Mouse (Mus musculus) hindbrain, embryonic 13.5 days (tissue): Measurements from ENCODE around the gene Cc2d2b. TPM values are rescaled to one million over a fixed set of nuclear protein-coding genes. Genes with fewer than 3 reads are reported as not detected.
A peak's percentile ranks its signal among the peaks of the same experiment; 100 is the strongest.

Experiments
- ATAC-seq: fragments of 200-750 bp; cut with Nextera tagmentation; 2 replicates; pipeline ENCODE4 v1.8.0; 2017; ENCODE audit warnings: moderate TSS enrichment; ENCODE audit not compliant: low FRiP score
- H3K27ac ChIP-seq: fragments of 300-500 bp; sonication (generic); 2 replicates; pipeline ENCODE4 v1.5.1; 2015; ENCODE audit warnings: inconsistent platforms, mild to moderate bottlenecking, moderate library complexity
- H3K27me3 ChIP-seq: fragments of 300-500 bp; sonication (generic); 2 replicates; pipeline ENCODE4 v1.6.1; 2015; ENCODE audit warnings: mild to moderate bottlenecking, inconsistent platforms
- H3K36me3 ChIP-seq: fragments of 300-500 bp; sonication (generic); 2 replicates; pipeline ENCODE4 v1.6.1; 2015; ENCODE audit warnings: mild to moderate bottlenecking, inconsistent platforms
- H3K4me1 ChIP-seq: fragments of 300-500 bp; sonication (generic); replicated peaks from 2 replicates; pipeline ENCODE4 v1.6.1; 2015; ENCODE audit warnings: inconsistent platforms
- H3K4me2 ChIP-seq: fragments of 300-500 bp; sonication (generic); 2 replicates; pipeline ENCODE4 v1.6.1; 2015; ENCODE audit warnings: inconsistent platforms, mild to moderate bottlenecking, moderate library complexity
- H3K4me3 ChIP-seq: fragments of 300-500 bp; sonication (generic); 2 replicates; pipeline ENCODE4 v1.5.1; 2015; ENCODE audit warnings: mild to moderate bottlenecking, inconsistent platforms
- H3K9ac ChIP-seq: fragments of 300-500 bp; sonication (generic); 2 replicates; pipeline ENCODE4 v1.6.1; 2015; ENCODE audit warnings: mild to moderate bottlenecking, inconsistent platforms
- H3K9me3 ChIP-seq: fragments of 300-500 bp; sonication (generic); 2 replicates; pipeline ENCODE4 v1.6.1; 2016; ENCODE audit warnings: inconsistent platforms
- WGBS: fragments of 180-500 bp; shearing (Covaris S2); methylation state at CpG from one replicate; pipeline ENCODE4 v1.1.7; 2015; 5-methylcytosine and 5-hydroxymethylcytosine counted together
- polyA plus RNA-seq: library from polyadenylated mRNA; unstranded; fragments of >200 nt; fragmentation: Nextera tagmentation; extraction: Ambion mirVana; gene quantifications from 2 replicates; pipeline ENCODE4 v1.2.1, GENCODE M21; 2015

Cc2d2b gene
- 0.16 and 0.19 TPM in 2 replicates for polyA plus RNA-seq

DNA sequence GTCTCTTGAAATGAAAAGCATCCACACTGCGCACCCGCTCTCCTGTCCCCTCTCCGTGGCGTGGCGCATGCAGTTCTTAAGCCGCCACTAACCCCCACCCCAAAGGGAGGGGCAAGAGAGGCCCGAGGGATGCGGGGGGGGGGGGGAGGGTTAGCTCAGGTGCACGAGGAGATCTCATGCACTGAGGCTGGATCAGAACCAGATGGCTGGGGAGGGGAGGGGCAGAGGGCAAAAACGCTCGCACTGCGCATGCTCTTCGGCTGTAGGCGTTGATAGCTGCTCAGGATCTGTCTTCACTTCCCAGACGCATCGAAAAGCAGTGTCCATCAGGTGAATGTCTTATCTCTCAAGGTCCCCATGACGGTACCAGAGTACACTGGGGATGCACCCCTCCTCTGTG lies at the start of gene Cc2d2b:
TSS of gene Cc2d2b (plus strand) at position 195 of the 400 bp plus-strand sequence.
- Histone ChIP-seq H3K4me3 (no peak within 1 kb of the TSS), H3K9me3 (no peaks in the 10 kb centered on the region), H3K4me1 (no peaks in the 10 kb centered on the region), H3K4me2 (no peak within 1 kb of the TSS), H3K9ac (no peak within 1 kb of the TSS), H3K36me3 (no peaks in the 10 kb centered on the region), H3K27ac (no peak within 1 kb of the TSS), H3K27me3 (no peaks in the 10 kb centered on the region)
- no peak for ATAC-seq
- 69% methylated on average over 17 of the region's 17 CpGs for WGBS

DNA sequence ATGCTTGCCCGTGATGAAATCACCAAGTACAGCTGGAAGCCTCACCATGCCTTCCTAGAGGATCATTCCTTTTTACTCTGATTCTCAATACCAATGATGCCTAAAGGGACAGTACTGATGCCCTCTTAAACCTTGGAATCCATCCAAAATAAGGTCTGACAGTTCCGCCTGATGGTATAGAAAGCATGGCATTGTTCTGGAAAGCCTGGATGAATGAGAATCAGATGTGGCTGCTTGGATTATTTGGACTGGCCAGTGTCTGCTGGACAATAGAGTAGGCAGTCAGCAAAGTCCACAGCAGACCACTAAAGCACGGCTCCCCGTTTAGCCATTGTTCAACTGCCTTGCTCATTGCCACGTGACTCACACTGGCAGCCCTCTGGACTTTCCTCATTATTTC lies 48.7 kb upstream of the Cc2d2b start:
- peaks cover 8% of the 10 kb centered on the region; the same call in 1 of the 2 replicates for H3K4me1 ChIP-seq
- no peak for ATAC-seq
- WGBS: 36% methylated on average over 5 of the region's 5 CpGs

DNA sequence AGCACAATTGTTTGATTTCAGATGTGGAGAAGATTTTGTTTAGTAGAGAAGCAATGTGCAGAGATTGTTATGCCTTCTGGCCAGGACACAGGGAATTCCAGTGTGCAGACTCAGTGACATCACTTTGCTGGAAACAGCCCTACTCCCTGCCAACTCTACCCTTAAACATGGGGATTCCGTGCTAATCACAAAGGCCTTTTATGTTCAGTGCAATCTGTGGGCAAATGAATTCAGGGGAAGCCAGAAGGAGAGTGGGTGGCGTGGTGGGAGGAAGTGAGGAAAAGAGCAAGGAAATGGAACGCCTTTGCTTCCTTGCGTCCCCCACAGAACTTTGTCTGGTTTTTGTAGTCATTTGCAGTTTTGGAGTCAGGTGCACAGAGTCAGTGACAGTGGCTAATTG lies 46.1 kb upstream of the Cc2d2b start:
- Histone ChIP-seq H3K9ac (no peak overlapping the region), H3K27me3 (no peaks in the 10 kb centered on the region), H3K4me3 (no peak overlapping the region), H3K4me1 (peaks cover 8% of the 10 kb centered on the region; the same call in 1 of the 2 replicates), H3K9me3 (no peaks in the 10 kb centered on the region), H3K27ac (no peak overlapping the region), H3K36me3 (no peaks in the 10 kb centered on the region), H3K4me2 (no peak overlapping the region)
- no peak for ATAC-seq
- 56% methylated on average over 4 of the region's 4 CpGs for WGBS

More for the DNA sequence above, 48.7 kb upstream of the Cc2d2b start:
- H3K9ac ChIP-seq: no peak overlapping the region
- H3K4me3 ChIP-seq: no peak overlapping the region
- H3K4me2 ChIP-seq: no peak overlapping the region
- no peaks in the 10 kb centered on the region for H3K36me3 ChIP-seq
- no peak overlapping the region for H3K27ac ChIP-seq
- H3K9me3 ChIP-seq: no peaks in the 10 kb centered on the region
- no peaks in the 10 kb centered on the region for H3K27me3 ChIP-seq

DNA sequence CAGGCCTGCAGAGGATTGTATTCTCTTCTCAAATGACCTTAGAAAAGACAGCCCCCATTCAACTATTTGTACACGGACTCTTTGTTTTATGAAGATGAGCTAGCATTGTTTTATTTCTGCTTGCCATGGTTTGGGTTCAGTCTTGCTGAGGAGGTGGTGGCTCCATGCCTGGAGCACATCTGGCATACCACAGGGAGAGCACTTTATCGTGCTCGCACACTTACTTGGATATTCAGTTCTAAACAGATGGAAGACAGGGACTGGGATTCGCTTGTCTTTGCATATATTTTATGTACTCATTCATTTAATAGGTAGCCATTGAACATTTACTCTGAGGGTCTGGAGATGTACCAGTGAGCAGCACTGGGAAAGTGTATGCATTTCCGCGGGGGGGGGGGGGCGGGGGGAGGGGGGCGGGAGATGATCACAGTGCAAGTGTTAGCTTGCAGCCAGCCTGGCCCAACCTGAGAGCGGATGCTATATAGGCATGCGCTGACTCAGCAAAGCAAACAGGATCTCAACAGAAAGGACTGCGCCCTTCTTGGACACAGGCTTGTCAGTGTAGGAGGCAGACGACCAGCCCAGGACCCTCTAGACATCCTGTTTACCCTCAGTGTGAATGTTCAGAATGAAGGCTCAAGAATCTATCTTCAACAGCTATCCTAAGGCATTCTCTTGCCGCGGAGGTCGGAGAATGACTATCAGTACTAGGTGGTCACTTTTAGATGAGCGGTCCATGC lies 35.5 kb upstream of the Cc2d2b start:
- WGBS: 85% methylated on average over 13 of the region's 16 CpGs
- no peaks in the 10 kb centered on the region for H3K9me3 ChIP-seq
- no peak overlapping the region for H3K9ac ChIP-seq
- no peaks in the 10 kb centered on the region for H3K27me3 ChIP-seq
- ATAC-seq: no peak
- H3K4me1 ChIP-seq: no peaks in the 10 kb centered on the region
- H3K4me2 ChIP-seq: no peak overlapping the region
- no peaks in the 10 kb centered on the region; the same call in 1 of the 2 replicates for H3K36me3 ChIP-seq
- H3K4me3 ChIP-seq: no peak overlapping the region
- no peak overlapping the region for H3K27ac ChIP-seq

DNA sequence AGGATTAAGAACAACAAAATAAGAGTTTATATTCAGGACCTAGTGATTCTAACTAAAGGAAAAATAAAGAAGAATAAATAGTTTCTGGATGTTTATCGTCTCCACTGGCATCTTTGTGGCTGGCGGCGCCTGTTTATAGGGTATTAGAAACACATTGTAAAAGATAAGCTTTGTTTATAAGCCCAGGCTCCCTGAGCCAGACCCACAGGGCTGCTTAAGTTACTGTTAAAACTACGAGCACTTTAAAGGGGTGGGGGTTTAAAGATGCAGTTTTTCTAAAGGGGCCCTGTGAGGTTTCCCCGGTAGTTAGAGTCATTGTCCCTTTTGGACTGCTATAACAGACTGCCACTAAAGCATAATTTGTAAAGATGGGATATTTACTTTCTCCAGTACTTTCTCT lies 33.9 kb upstream of the Cc2d2b start:
- Histone ChIP-seq H3K9me3 (no peaks in the 10 kb centered on the region), H3K4me3 (no peak overlapping the region), H3K4me2 (no peak overlapping the region), H3K36me3 (no peaks in the 10 kb centered on the region; the same call in 1 of the 2 replicates), H3K27ac (no peak overlapping the region), H3K9ac (no peak overlapping the region), H3K4me1 (no peaks in the 10 kb centered on the region), H3K27me3 (no peaks in the 10 kb centered on the region)
- 86% methylated on average over 5 of the region's 5 CpGs for WGBS
- ATAC-seq: no peak

DNA sequence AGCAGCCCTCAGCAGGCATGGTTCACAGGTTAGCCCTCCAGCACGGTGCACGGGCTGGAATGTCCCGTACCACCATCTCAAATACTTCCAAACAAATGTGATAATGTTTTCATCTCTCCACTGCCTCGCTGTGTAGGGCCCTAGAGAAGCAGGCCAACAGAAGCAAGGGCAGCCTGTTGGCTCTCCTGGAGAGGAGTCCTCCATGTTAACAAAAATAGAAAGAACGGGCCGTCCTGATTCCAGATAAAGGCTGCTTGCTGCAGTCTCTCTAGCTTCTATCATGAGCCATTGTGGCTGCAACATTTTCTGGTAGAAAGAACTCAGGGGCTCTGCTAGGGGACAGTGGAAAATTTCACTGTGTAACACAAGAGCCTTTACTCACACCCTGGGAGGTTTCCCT lies 31.6 kb upstream of the Cc2d2b start:
- H3K9me3 ChIP-seq: no peaks in the 10 kb centered on the region
- ATAC-seq: no peak
- H3K9ac ChIP-seq: no peak overlapping the region
- H3K4me3 ChIP-seq: no peak overlapping the region
- H3K4me1 ChIP-seq: peaks cover 5% of the 10 kb centered on the region; the same call in 1 of the 2 replicates
- H3K4me2 ChIP-seq: no peak overlapping the region
- no peak overlapping the region for H3K27ac ChIP-seq
- no peaks in the 10 kb centered on the region for H3K27me3 ChIP-seq
- no peaks in the 10 kb centered on the region; the same call in 1 of the 2 replicates for H3K36me3 ChIP-seq
- 86% methylated on average over 6 of the region's 6 CpGs for WGBS

DNA sequence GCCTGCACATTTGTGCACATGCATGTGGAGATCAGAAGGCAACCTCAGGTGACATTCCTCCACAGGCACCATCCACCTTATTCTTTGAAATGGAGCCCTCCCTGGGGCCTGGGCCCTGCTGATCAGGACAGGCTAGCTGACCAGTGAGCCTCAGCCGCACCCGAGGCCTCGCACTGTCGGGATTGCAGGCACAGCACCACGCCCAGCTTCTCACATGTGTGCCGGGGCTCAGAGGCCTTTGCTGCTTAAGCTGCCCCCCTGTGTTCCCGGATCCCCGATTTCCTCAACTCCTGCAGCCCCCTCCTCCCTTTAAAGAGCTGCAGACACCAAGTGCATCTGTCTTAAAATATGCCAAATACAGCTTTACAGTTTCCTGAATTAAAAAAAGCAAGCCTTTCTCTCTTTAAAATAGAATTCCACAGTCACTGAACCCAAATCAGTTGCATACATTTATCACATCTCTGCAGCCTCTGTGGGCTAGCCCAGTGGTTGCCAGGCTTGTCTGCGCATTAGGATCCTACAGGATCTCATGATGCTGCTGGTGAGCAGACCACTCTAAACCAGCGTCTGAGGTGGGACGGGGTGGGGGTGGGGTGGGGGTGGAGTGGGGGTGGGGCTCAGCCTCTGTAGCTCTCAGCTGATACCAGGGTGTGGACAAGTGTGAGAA lies 29.0 kb upstream of the Cc2d2b start:
- H3K4me2 ChIP-seq: no peak overlapping the region
- no peaks in the 10 kb centered on the region for H3K36me3 ChIP-seq
- no peak overlapping the region for H3K4me3 ChIP-seq
- H3K27ac ChIP-seq: no peak overlapping the region
- 66% methylated on average over 11 of the region's 11 CpGs for WGBS
- peaks cover 7% of the 10 kb centered on the region; the same call in 1 of the 2 replicates for H3K4me1 ChIP-seq
- no peak overlapping the region for H3K9ac ChIP-seq
- H3K9me3 ChIP-seq: no peaks in the 10 kb centered on the region
- ATAC-seq: no peak
- H3K27me3 ChIP-seq: no peaks in the 10 kb centered on the region

DNA sequence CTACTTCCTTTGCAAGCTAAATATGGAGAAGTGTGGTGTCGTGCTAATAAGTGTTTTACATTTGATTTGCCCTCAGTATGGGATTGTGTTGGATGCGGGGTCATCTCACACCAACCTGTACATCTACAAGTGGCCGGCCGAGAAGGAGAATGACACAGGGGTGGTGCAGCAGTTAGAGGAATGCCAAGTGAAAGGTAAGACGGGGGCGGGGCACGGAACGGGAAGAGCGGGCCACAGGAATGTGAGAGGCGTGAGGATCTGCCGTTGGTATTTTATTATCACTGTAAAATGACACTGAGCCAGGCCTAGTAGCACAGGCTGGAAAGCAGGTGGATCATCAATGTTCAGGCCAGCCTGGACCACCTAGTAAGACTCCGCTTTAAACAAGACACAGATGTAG lies 28.2 kb upstream of the Cc2d2b start:
- Histone ChIP-seq H3K27ac (no peak overlapping the region), H3K4me2 (no peak overlapping the region), H3K9ac (no peak overlapping the region), H3K4me1 (peaks cover 7% of the 10 kb centered on the region; the same call in 1 of the 2 replicates), H3K9me3 (no peaks in the 10 kb centered on the region), H3K27me3 (no peaks in the 10 kb centered on the region), H3K4me3 (no peak overlapping the region), H3K36me3 (no peaks in the 10 kb centered on the region)
- ATAC-seq: peak; percentile 19; the same call in 1 of the 2 replicates
- WGBS: 87% methylated on average over 12 of the region's 12 CpGs

DNA sequence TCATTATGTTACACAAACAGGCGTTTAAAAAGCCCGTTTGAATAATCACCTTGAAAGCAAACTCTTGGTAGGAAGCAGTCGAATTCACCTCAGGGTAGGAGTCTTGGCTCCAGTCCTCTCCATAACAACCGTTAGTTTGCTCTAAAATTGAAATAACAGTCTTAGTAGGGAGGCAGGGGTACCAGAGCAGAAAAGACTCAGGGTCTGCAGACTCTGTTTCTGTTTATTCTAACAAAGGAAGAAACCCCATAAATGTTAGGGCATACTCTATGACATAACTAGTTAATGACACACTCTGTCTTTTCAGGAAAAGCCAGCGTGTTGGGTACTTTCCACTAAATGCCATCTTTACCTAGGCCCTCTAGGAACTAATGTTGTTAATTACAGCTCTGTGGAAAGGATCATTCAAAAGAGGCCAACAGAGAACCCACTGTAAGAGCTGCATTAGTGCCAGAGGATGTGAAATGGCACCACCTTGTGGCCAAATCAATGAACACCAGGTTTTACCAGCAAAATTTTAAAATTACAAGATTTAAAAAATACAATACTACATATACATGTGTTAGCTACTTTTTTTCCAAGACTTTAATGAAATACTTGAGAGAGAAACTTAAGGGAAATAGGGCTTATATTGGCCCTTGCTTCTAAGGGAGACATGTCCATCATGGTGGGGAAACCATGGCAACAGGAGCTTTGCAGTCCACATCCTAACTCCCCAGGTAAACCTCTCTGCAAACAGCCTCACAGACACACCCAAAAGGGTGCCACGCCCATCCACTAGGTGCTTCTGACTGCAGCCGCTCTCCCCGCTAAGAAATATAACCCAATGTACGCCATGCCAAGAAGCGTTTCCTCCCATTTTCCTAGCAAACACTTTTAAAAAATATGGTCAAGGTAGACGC lies 26.2 kb upstream of the Cc2d2b start:
- Histone ChIP-seq H3K9me3 (no peaks in the 10 kb centered on the region), H3K4me3 (no peak overlapping the region), H3K36me3 (no peaks in the 10 kb centered on the region), H3K27ac (no peak overlapping the region; the same call in 1 of the 2 replicates), H3K9ac (peak overlapping the region; percentile 13; the same call in 1 of the 2 replicates), H3K27me3 (no peaks in the 10 kb centered on the region), H3K4me1 (peaks cover 7% of the 10 kb centered on the region; the same call in 1 of the 2 replicates), H3K4me2 (no peak overlapping the region)
- WGBS: 58% methylated on average over 11 of the region's 11 CpGs
- ATAC-seq: peak; percentile 83

DNA sequence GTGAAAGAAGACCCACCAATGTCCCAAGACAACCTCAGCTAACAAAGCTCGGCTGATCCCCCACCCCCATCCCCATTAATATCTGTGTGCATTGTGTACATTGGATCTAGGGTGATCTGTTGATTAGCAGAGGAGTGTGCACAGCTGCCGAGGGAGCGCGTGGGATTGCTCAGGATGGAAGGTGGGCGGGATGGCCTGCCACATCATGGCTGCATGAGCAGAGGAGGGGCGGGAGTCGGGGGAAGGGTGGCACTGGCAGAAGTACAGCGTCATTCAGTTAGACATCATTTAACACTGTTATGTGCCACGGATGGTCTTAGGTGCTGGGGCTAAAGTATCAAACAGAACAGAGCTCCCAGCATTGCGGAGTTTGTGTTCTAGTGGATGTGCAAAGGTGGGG lies 25.0 kb upstream of the Cc2d2b start:
- H3K27ac ChIP-seq: no peak overlapping the region
- ATAC-seq: no peak

DNA sequence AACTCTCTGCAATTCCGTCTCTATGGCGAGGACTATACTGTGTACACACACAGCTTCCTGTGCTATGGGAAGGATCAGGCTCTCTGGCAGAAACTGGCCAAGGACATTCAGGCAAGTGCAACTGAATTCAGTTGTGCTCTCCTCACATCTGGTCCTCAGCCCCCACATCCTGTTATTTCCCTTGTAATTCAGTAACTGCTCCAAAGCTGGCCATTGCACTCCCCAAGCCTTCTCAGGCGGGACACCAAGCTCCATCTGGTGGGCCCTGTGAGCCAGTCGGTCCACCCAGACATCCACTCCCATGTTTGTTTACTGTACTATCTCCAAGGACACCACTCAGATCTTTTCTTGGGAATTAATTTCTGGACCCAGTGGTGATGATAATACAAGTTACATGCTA lies 22.4 kb upstream of the Cc2d2b start:
- no peak overlapping the region for H3K4me2 ChIP-seq
- ATAC-seq: no peak
- no peak overlapping the region for H3K4me3 ChIP-seq
- H3K9me3 ChIP-seq: no peaks in the 10 kb centered on the region
- H3K36me3 ChIP-seq: no peaks in the 10 kb centered on the region
- H3K27me3 ChIP-seq: no peaks in the 10 kb centered on the region
- H3K4me1 ChIP-seq: peaks cover 7% of the 10 kb centered on the region; the same call in 1 of the 2 replicates
- H3K9ac ChIP-seq: no peak overlapping the region
- 78% methylated on average over 4 of the region's 4 CpGs for WGBS
- H3K27ac ChIP-seq: no peak overlapping the region

More for the DNA sequence above, 25.0 kb upstream of the Cc2d2b start:
- no peak overlapping the region for H3K4me2 ChIP-seq
- H3K4me1 ChIP-seq: peaks cover 7% of the 10 kb centered on the region; the same call in 1 of the 2 replicates
- H3K9me3 ChIP-seq: no peaks in the 10 kb centered on the region
- no peaks in the 10 kb centered on the region for H3K36me3 ChIP-seq
- WGBS: 64% methylated on average over 10 of the region's 10 CpGs
- no peaks in the 10 kb centered on the region for H3K27me3 ChIP-seq
- no peak overlapping the region for H3K9ac ChIP-seq
- no peak overlapping the region for H3K4me3 ChIP-seq

DNA sequence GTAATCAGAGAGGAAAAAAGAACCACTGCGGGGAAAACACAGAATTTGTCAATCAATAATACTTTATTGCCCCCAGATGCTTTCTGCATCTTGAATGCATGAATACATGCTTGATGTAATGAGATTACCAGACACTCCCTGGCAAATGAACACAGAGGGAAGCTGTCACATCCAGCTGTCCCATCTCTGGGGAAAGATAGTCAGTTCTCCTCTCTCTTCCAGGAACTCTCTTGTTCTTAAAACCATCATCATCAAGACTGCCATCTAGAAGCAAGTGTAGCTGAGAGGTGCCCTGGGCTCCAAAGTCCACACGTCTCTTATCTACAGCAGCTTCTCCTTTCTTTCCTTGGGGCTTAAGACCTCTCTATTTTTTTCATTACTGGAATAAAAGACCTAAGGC lies 21.9 kb upstream of the Cc2d2b start:
- ATAC-seq: no peak

More for the DNA sequence above, 21.9 kb upstream of the Cc2d2b start:
- Histone ChIP-seq H3K36me3 (no peaks in the 10 kb centered on the region), H3K9me3 (no peaks in the 10 kb centered on the region), H3K27me3 (no peaks in the 10 kb centered on the region), H3K27ac (no peak overlapping the region), H3K4me2 (no peak overlapping the region), H3K4me1 (peaks cover 6% of the 10 kb centered on the region; the same call in 1 of the 2 replicates), H3K9ac (no peak overlapping the region), H3K4me3 (no peak overlapping the region)
- 80% methylated on average over 2 of the region's 2 CpGs for WGBS
